Mouse (Mus musculus) MEL (cell line): ENCODE results near the gene Tcte1. TPM values are rescaled to one million over a fixed set of nuclear protein-coding genes. Genes with fewer than 3 reads are reported as not detected.

ENCODE experiments used
- DNase-seq: peaks from one replicate; pipeline ENCODE4 v3.0.0; 2011; ENCODE audit warnings: low read depth, low spot score
- H3K27ac ChIP-seq: 2 replicates; pipeline ENCODE4 v1.5.1; 2012; ENCODE audit warnings: low read depth, mild to moderate bottlenecking, control low read depth, low read length, moderate library complexity; ENCODE audit not compliant: control insufficient read depth
- H3K27me3 ChIP-seq, 2 experiments: fragments of 150-350 bp in 1 of 2; sonication (generic) in 1 of 2; 2 replicates each; pipeline ENCODE4 v1.6.1; 2012; ENCODE audit warnings: low read length in 2 of 2, mild to moderate bottlenecking in 2 of 2, improper control_type of control experiment in 1 of 2, moderate library complexity in 1 of 2; ENCODE audit not compliant: insufficient read depth in 2 of 2, control insufficient read depth in 1 of 2
- H3K36me3 ChIP-seq, 2 experiments: 2 replicates each; pipeline ENCODE4 v1.6.1; 2012 to 2014; ENCODE audit warnings: low read length in 2 of 2, improper control_type of control experiment in 1 of 2, inconsistent platforms in 1 of 2, mild to moderate bottlenecking in 1 of 2; ENCODE audit not compliant: insufficient read depth in 2 of 2, control insufficient read depth in 1 of 2
- H3K4me1 ChIP-seq, 2 experiments: fragments of 150-350 bp in 1 of 2; sonication (generic) in 1 of 2; 2 replicates each; pipeline ENCODE4 v1.6.1; 2012; ENCODE audit warnings: low read length in 2 of 2, improper control_type of control experiment in 1 of 2, mild to moderate bottlenecking in 1 of 2; ENCODE audit not compliant: insufficient read depth in 2 of 2, control insufficient read depth in 1 of 2
- H3K4me3 ChIP-seq, 2 experiments: fragments of 150-350 bp in 1 of 2; sonication (generic) in 1 of 2; 2 replicates each; pipeline ENCODE4 v1.5.1; 2012; ENCODE audit warnings: low read depth in 2 of 2, low read length in 2 of 2, mild to moderate bottlenecking in 2 of 2, moderate library complexity in 2 of 2, control low read depth in 1 of 2, improper control_type of control experiment in 1 of 2; ENCODE audit not compliant: control insufficient read depth in 1 of 2, insufficient read depth in 1 of 2
- H3K79me2 ChIP-seq: 2 replicates; pipeline ENCODE4 v1.6.1; 2012; ENCODE audit warnings: mild to moderate bottlenecking, low read length, moderate library complexity; ENCODE audit not compliant: control insufficient read depth, poor library complexity, insufficient read depth
- H3K9ac ChIP-seq: 2 replicates; pipeline ENCODE4 v1.6.1; 2012; ENCODE audit warnings: low read depth, mild to moderate bottlenecking, control low read depth, low read length, moderate library complexity; ENCODE audit not compliant: control insufficient read depth, poor library complexity, severe bottlenecking
- H3K9me3 ChIP-seq: fragments of 150-350 bp; sonication (generic); replicated peaks from 2 replicates; pipeline ENCODE4 v1.6.1; 2012; ENCODE audit warnings: mild to moderate bottlenecking, low read length, improper control_type of control experiment, moderate library complexity; ENCODE audit not compliant: insufficient read depth
- CHD1 ChIP-seq: IDR thresholded peaks from 2 replicates; pipeline ENCODE4 v1.6.1; 2012; ENCODE audit warnings: low read depth, mild to moderate bottlenecking, inconsistent platforms, low read length, improper control_type of control experiment
- CHD2 ChIP-seq: IDR thresholded peaks from 2 replicates; pipeline ENCODE4 v1.6.1; 2011; ENCODE audit warnings: low read length, improper control_type of control experiment
- ELF1 ChIP-seq: IDR thresholded peaks from 2 replicates; pipeline ENCODE4 v1.6.1; 2014; ENCODE audit warnings: low read depth, mild to moderate bottlenecking, inconsistent platforms, low read length, improper control_type of control experiment, moderate library complexity
- GABPA ChIP-seq: IDR thresholded peaks from 2 replicates; pipeline ENCODE4 v1.6.1; 2012; ENCODE audit warnings: low read depth, mild to moderate bottlenecking, inconsistent platforms, low read length, improper control_type of control experiment, moderate library complexity
- MAX ChIP-seq: IDR thresholded peaks from 2 replicates; pipeline ENCODE4 v1.6.1; 2011; ENCODE audit warnings: low read length, improper control_type of control experiment
- MAZ ChIP-seq: IDR thresholded peaks from 2 replicates; pipeline ENCODE4 v1.6.1; 2012; ENCODE audit warnings: low read depth, mild to moderate bottlenecking, inconsistent platforms, low read length, improper control_type of control experiment
- MXI1 ChIP-seq: IDR thresholded peaks from 2 replicates; pipeline ENCODE4 v1.6.1; 2011; ENCODE audit warnings: mild to moderate bottlenecking, low read depth, low read length, improper control_type of control experiment
- MYB ChIP-seq: IDR thresholded peaks from 2 replicates; pipeline ENCODE4 v1.6.1; 2011; ENCODE audit warnings: mild to moderate bottlenecking, low read depth, low read length, improper control_type of control experiment
- POLR2AphosphoS2 ChIP-seq: IDR thresholded peaks from 2 replicates; pipeline ENCODE4 v1.6.1; 2011; ENCODE audit warnings: low read length, improper control_type of control experiment
- TAL1 ChIP-seq: IDR thresholded peaks from 2 replicates; pipeline ENCODE4 v1.6.1; 2012; ENCODE audit warnings: mild to moderate bottlenecking, inconsistent platforms, low read length, moderate library complexity, mixed read lengths
- TBP ChIP-seq: IDR thresholded peaks from 2 replicates; pipeline ENCODE4 v1.8.0; 2011; ENCODE audit warnings: low read depth, low read length, improper control_type of control experiment
- TCF12 ChIP-seq: IDR thresholded peaks from 2 replicates; pipeline ENCODE4 v1.6.1; 2014; ENCODE audit warnings: low read depth, mild to moderate bottlenecking, inconsistent platforms, low read length, improper control_type of control experiment, moderate library complexity
- USF1 ChIP-seq: IDR thresholded peaks from 2 replicates; pipeline ENCODE4 v1.6.1; 2014; ENCODE audit warnings: low read depth, mild to moderate bottlenecking, inconsistent platforms, low read length, improper control_type of control experiment, moderate library complexity
- USF2 ChIP-seq, 2 experiments: IDR thresholded peaks; 2 replicates each; pipeline ENCODE4 v1.6.1; 2011 to 2012; ENCODE audit warnings: improper control_type of control experiment in 2 of 2, low read length in 2 of 2, borderline replicate concordance in 1 of 2, inconsistent platforms in 1 of 2, low read depth in 1 of 2, mild to moderate bottlenecking in 1 of 2; ENCODE audit not compliant: insufficient read depth in 1 of 2
- ZMIZ1 ChIP-seq: IDR thresholded peaks from 2 replicates; pipeline ENCODE4 v1.6.1; 2012; ENCODE audit warnings: low read depth, mild to moderate bottlenecking, inconsistent platforms, low read length, improper control_type of control experiment, moderate library complexity
- polyA plus RNA-seq, 2 experiments: library from polyadenylated mRNA; stranded (reverse) in 1 of 2; unstranded in 1 of 2; fragments of >175 nt in 1 of 2; fragments of >200 nt in 1 of 2; gene quantifications; 2 replicates each; pipeline versions ENCODE4 v1.2.1 to v1.2.4; 2012; ENCODE audit warnings: low replicate concordance in 2 of 2, low read depth in 1 of 2; ENCODE audit not compliant: insufficient read length in 2 of 2, insufficient read depth in 1 of 2, missing spikeins in 1 of 2
- total RNA-seq: library from RNA; depleted of rRNA; stranded (reverse); fragments of 300-350 nt; gene quantifications from 2 replicates; pipeline ENCODE4 v1.2.3, GENCODE M21; 2012; rRNA removed

Tcte1 gene
- total and polyA plus RNA-seq, 3 experiments, result not detected

- H3K27me3 ChIP-seq, result no peaks in the 10 kb centered on the region
- H3K4me1 ChIP-seq, result peaks cover 7 to 17% of the 10 kb centered on the region in 2 experiments; a peak in 3 of 4 replicates
- no peak overlapping the region for H3K4me3 ChIP-seq
- peaks cover 39% of the 10 kb centered on the region for H3K79me2 ChIP-seq
- no peak overlapping the region for H3K9ac ChIP-seq
- TF ChIP-seq USF1 (0 out of 2 replicates have a peak, but pooled peaks have one; percentile 17), CHD1 (no peak)
- no peak overlapping the region for H3K27ac ChIP-seq
- DNase-seq, result no peak
- peaks cover 8 to 11% of the 10 kb centered on the region in 2 experiments; a peak in 3 of 4 replicates for H3K36me3 ChIP-seq
- no peaks in the 10 kb centered on the region for H3K9me3 ChIP-seq
Observed at GRCm38 (mm10) chr17:45590410-45590809, 67.2 kb downstream of the Tcte1 start.

DNA sequence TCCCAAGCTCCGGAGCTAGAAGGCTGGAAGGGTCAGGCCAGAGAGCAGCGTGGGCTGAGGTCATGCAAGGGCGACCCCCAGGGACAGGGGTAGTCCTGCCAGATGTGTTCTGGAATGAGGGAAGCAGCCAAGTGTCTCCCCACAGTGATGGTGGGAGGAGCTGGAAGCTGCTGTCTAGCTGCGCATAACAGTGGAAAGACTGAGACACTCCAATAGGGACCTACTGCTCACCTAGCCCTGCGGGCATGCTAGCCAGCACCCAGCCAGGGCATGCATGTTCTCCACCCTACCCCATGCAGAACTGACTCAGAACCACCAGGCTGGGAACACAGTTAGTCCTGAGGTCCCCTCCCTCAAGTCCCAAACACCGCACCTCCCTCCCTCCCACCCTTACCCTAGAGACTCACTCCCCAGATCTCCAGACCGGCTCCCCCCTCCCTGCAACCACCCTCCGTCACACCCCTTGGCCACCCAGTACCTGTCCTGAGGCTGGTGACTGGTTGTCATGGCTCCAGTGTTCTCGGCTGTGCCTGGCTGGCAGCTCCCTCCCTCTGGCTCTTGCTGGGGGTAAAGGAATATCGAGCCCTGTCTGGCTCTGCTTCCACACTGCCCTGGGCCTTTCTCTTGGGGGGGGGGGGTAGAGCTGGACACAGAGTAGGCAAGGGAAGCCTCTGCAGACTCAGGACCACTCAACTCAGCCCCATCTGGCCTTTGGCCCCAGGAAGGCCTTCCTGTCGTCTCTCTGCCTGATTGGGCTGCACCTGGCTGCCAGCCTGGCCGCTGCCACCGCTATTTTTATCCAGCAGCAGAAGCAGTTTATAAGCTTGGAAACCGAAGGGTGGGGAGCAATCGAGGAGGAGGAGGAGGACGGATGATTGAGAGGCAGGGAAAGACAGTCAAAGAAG lies 68.7 kb downstream of the Tcte1 start:
- peak overlapping the region; percentile 64 for H3K27ac ChIP-seq
- DNase-seq, result no peak
- no peaks in the 10 kb centered on the region for H3K27me3 ChIP-seq
- H3K36me3 ChIP-seq, result peaks cover 8 to 22% of the 10 kb centered on the region in 2 experiments; a peak in 3 of 4 replicates
- no peak overlapping the region for H3K4me3 ChIP-seq
- H3K4me1 ChIP-seq, result peaks cover 15 to 31% of the 10 kb centered on the region in 2 experiments
- TF ChIP-seq MAZ (no peak), TCF12 (no peak), ELF1 (no peak), POLR2AphosphoS2 (no peak), MAX (no peak), CHD2 (no peak), USF2 (IDR thresholded peaks at IDR 0.05; ENCODE audit: borderline replicate concordance in 1 of 2, insufficient read depth in 1 of 2, low read depth in 1 of 2, low read length in 2 of 2) (no peak), TBP (no peak), USF1 (no peak), TAL1 (no peak), GABPA (no peak), MYB (no peak), MXI1 (no peak), ZMIZ1 (no peak)
- TF ChIP-seq, all 39 proteins: peak for 0
- peak overlapping the region; percentile 80 for H3K9ac ChIP-seq
- H3K9me3 ChIP-seq, result no peaks in the 10 kb centered on the region
- peaks cover 41% of the 10 kb centered on the region for H3K79me2 ChIP-seq

Other genes with a start within 250 kb of the Tcte1 start
- 63.4 and 69.9 TPM in 2 replicates for gene Cdc5l, start 89.7 kb upstream of the Tcte1 start, total RNA-seq
- 10 to 100 TPM in 1 of 2 experiments, not detected in 1; 89.0 TPM for gene Cdc5l, start 89.7 kb upstream of the Tcte1 start, polyA plus RNA-seq
- gene Spats1, start 48.0 kb upstream of the Tcte1 start, total RNA-seq, result 1.4 and 1.5 TPM in 2 replicates
- gene Spats1, start 48.0 kb upstream of the Tcte1 start, polyA plus RNA-seq, result 100 to 1,000 TPM in 1 of 2 experiments, 1 to 10 TPM in 1; 2.5 to 149 TPM
- 13.6 and 14.4 TPM in 2 replicates for gene Aars2, start 16.6 kb upstream of the Tcte1 start, total RNA-seq
- 10 to 100 TPM; 25.6 to 63.5 TPM for gene Aars2, start 16.6 kb upstream of the Tcte1 start, polyA plus RNA-seq
- 0.15 and 0.33 TPM in 2 replicates for gene Tmem151b, start 26.2 kb downstream of the Tcte1 start, total RNA-seq
- 1 to 10 TPM in 1 of 2 experiments, not detected in 1; 1.1 TPM for gene Tmem151b, start 26.2 kb downstream of the Tcte1 start, polyA plus RNA-seq
- gene Nfkbie, start 32.3 kb downstream of the Tcte1 start, total RNA-seq, result 2.7 and 3.3 TPM in 2 replicates
- gene Nfkbie, start 32.3 kb downstream of the Tcte1 start, polyA plus RNA-seq, result 1 to 10 TPM in 1 of 2 experiments, not detected in 1; 5.7 TPM
- 65.8 and 81.7 TPM in 2 replicates for gene Slc35b2, start 40.4 kb downstream of the Tcte1 start, total RNA-seq
- gene Slc35b2, start 40.4 kb downstream of the Tcte1 start, polyA plus RNA-seq, result 100 to 1,000 TPM in 1 of 2 experiments, not detected in 1; 111 TPM
- 1,032 and 1,220 TPM in 2 replicates for gene Hsp90ab1, start 49.8 kb downstream of the Tcte1 start, total RNA-seq
- gene Hsp90ab1, start 49.8 kb downstream of the Tcte1 start, polyA plus RNA-seq, result over 10,000 TPM in 1 of 2 experiments, 1,000 to 10,000 TPM in 1; 4,130 to 27,726 TPM
- 200 and 238 TPM in 2 replicates for gene Slc29a1, start 76.2 kb downstream of the Tcte1 start, total RNA-seq
- gene Slc29a1, start 76.2 kb downstream of the Tcte1 start, polyA plus RNA-seq, result 100 to 1,000 TPM in 1 of 2 experiments, not detected in 1; 341 TPM
- gene Mymx, start 78.7 kb downstream of the Tcte1 start, total RNA-seq, result not detected in 2 replicates
- not detected for gene Mymx, start 78.7 kb downstream of the Tcte1 start, polyA plus RNA-seq
- gene Capn11, start 135.9 kb downstream of the Tcte1 start, total RNA-seq, result not detected in 2 replicates
- gene Capn11, start 135.9 kb downstream of the Tcte1 start, polyA plus RNA-seq, result under 1 TPM in 1 of 2 experiments, not detected in 1; 0.03 TPM
- 66.2 and 68.0 TPM in 2 replicates for gene Mrpl14, start 162.9 kb downstream of the Tcte1 start, total RNA-seq
- 100 to 1,000 TPM in 1 of 2 experiments, not detected in 1; 159 TPM for gene Mrpl14, start 162.9 kb downstream of the Tcte1 start, polyA plus RNA-seq
- 12.0 and 12.3 TPM in 2 replicates for gene Tmem63b, start 163.5 kb downstream of the Tcte1 start, total RNA-seq
- 10 to 100 TPM in 1 of 2 experiments, not detected in 1; 37.9 TPM for gene Tmem63b, start 163.5 kb downstream of the Tcte1 start, polyA plus RNA-seq
- gene 1600014C23Rik, start 210.4 kb downstream of the Tcte1 start, total RNA-seq, result 0.81 and 2.1 TPM in 2 replicates
- gene 1600014C23Rik, start 210.4 kb downstream of the Tcte1 start, polyA plus RNA-seq, result 1 to 10 TPM in 1 of 2 experiments, not detected in 1; 2.7 TPM